Mouse (Mus musculus) heart, postnatal 4 days (tissue): ENCODE measurements around the gene Acot1. TPM values are rescaled to one million over a fixed set of nuclear protein-coding genes. Genes with fewer than 3 reads are reported as not detected.
A peak's percentile ranks its signal among the peaks of the same experiment; 100 is the strongest.

Experiments used
- DNase-seq: peaks from one replicate; pipeline ENCODE4 v3.0.0; 2021
- total RNA-seq, 2 experiments: library from RNA; stranded (reverse); gene quantifications; 2 replicates each; pipeline ENCODE4 v1.2.3; 2021

Acot1 gene
- 100 to 1,000 TPM; 161 to 177 TPM for total RNA-seq

DNA sequence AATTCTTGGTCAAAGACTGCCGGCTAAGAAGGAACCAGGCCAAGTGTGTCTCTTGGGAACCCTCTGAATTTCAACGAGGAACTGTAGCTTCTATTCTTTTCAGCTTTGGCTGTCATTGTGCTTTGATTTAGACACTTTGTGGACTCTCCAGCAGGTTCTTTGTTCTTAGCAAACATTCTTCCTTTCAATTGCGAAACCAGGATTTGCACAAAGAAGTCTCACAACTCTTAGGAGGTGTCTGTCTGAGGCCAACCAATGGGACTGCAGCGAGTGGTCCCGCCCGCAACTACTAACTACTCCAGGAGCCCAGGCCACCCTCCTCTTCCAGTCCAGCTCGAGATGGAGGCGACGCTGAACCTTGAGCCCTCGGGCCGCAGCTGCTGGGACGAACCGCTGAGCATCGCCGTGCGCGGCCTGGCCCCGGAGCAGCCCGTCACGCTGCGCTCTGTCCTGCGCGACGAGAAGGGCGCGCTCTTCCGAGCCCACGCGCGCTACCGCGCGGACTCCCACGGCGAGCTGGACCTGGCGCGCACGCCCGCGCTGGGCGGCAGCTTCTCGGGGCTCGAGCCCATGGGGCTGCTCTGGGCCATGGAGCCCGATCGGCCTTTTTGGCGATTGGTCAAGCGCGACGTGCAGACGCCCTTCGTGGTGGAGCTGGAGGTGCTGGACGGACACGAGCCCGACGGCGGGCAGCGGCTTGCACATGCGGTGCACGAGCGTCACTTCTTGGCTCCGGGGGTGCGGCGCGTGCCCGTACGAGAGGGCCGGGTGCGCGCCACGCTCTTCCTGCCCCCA lies at the start of gene Acot1:
Acot1 (plus strand) TSS at position 320 of the 795 bp plus-strand sequence.
- peak; percentile 80 for DNase-seq

DNA sequence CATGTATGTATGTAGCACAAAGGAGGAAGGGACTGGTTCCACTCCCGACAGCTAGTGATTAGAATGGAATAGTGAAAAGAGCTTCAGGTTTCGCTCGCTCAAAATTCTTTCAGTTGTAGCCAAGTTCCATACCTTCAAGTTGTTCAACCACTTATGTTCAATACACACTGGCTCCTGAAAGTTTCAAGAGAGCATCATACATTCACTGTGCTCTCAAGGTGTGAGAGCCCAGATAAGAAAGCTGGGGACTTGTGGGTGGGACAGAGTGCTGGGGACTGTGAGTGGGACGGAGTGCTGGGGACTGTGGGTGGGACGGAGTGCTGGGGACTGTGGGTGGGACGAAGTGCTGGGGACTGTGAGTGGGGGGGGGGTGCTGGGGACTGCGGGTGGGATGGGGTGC lies 44.1 kb upstream of the Acot1 start:
- DNase-seq = no peak

DNA sequence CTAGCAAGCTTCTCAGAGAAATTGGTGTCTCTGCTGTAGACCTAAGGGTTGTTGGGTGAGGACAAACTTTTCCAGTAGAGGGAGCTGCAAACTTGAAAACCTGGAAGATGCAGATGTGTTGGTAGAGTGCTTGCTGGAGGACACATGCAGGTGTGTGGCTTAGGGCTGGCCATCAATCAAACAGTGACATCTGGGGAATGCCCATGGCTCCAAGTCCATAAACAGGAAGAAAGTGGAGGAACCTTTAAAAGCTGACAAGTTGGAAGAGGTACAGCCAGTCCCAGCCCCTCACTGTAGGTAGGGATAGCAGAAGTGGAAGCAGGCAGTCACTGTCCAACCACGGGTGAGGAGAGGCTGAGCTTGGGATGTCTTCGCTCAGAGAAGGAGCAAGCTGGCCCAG lies 37.2 kb upstream of the Acot1 start:
- DNase-seq = peak; percentile 63

DNA sequence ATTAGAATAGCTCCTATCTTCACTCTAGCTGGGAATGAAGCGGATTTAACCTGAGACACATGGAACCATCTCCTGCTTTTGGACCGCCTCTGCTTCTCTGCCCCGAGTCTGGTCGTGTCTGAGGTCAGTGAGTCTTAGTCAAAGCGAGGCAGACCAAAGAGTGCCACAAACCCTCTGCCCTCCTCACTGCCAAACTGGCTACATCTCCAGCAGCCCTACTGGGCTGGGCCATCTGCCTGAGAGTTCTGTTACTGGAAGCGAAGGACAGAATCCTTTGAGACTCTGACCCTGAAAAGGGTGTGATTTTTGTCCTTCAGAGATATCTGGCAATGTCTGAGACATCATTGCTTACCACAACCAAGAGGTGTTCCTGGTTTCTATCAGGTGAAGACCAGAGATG lies 30.4 kb upstream of the Acot1 start:
- DNase-seq = no peak

DNA sequence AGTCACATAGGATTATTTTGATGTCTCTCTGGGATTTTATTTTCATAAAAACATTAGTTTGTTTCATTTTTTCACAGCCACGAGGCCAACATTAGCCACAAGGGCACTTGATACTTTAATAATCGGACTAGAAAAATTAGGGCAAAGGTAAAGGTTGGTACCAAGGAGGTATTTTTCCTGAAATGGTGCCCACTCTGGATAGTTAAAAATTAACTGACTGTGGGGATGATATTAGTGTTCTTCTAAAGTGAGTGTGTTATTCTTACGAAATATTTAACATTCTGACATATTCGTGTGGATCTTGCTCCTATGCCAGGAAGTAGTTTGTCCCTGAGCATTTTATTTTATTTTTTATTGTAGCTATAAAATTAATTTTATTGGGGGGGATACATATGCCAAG lies 27.7 kb upstream of the Acot1 start:
- no peak for DNase-seq

DNA sequence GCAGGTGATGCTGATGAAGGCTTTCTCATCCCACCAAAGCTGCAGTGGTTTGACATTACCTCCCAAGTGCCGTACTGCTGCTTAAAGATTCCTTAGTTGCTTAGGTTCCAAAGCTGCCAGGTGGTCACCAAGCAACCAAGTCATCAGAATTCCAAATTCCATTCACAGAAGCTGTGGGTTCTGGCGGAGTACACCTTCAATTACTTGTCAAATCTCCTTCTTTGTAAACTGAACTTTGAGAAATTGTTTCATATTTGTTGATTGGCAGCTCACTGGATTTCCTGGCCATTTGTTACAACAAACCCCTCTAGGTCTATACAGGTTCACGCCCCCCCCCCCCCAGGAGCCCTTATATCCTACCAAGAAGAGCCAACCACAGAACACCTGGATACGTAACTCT lies 24.5 kb upstream of the Acot1 start, which contains the start of gene Heatr4:
Heatr4 (minus strand) TSS at position 101 of the 400 bp plus-strand sequence.
- DNase-seq = no peak

DNA sequence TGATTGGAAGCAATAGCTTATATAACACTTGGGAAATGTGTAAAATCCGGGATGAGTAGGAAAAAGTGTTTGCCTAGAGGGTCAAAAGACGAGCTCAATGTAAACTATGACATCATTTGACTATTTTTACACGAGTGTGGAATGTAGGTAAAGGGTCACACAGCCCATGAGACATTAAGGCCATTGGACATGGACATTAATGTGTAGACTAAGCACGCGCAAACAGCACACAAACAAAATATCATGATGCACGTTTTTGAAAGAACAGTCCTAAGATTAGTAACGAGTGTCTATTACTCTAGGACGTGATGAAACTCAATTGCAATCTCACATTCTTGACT lies 22.1 kb upstream of the Acot1 start:
- DNase-seq = no peak

DNA sequence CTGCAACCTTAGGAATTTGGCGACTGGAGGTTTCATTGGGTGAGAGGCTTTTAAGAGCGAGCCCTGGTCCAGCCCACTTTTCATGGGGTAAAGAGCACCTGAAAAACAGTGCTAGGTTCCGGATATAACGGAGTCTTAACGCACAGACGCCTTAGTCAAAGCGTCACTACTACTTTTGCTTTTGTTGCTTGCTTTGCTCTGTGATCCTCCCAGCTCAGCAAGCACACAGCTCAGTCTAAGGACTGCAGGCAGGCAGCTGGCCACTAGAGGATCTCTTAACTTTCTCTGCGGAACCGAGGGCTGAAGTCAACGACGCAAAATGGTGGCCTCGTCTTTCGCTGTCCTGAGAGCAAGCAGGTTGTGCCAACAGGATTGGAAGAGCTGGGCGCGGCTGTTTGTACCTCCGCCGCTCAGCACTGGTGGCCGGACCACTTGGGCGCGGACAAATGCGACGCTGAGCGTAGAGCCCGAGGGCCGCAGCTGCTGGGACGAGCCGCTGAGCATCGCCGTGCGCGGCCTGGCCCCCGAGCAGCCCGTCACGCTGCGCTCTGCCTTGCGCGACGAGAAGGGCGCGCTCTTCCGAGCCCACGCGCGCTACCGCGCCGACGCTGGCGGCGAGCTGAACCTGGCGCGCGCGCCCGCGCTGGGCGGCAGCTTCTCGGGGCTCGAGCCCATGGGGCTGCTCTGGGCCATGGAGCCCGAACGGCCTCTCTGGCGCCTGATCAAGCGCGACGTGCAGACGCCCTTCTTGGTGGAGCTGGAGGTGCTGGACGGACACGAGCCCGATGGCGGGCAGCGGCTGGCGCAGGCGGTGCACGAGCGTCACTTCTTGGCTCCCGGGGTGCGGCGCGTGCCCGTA lies 21.5 kb upstream of the Acot1 start, which contains the start of gene Acot2:
Acot2 (plus strand) TSS at position 279 of the 859 bp plus-strand sequence.
- peak; percentile 79 for DNase-seq

DNA sequence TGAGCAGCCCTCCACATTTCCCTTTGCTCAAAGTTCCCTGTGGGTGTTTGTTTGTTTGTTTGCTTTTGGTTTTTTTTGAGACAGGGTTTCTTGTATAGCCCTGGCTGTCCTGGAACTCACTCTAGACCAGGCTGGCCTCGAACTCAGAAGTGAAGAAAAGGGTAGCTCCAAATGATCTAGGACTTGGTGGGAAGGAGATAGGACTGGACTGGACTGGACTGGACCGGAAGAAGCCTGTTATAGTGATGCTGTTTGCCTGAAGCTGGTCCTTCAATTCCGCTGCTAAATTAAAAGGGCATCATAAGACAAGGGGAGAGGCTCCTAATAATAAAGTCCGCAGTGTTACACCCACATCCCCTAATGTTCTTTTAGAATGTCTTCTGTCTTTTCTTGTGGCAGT lies 20.8 kb upstream of the Acot1 start:
- no peak for DNase-seq

DNA sequence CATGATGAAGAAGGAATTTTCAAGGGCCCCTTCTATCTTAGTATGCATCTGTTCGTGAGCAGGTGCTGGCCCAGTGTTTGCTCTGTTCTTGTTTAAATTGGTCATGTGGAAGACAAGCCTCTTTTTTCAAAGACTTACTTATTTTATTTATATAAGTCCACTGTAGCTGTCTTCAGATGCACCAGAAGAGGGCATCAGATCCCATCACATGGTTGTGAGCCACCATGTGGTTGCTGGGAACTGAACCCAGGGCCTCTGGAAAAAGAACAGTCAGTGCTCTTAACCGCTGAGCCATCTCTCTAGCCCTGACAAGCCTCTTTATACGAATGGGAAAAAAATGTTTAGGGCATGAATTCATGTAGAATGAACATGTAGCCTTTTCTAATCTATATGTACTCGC lies 19.9 kb upstream of the Acot1 start:
- DNase-seq = no peak

DNA sequence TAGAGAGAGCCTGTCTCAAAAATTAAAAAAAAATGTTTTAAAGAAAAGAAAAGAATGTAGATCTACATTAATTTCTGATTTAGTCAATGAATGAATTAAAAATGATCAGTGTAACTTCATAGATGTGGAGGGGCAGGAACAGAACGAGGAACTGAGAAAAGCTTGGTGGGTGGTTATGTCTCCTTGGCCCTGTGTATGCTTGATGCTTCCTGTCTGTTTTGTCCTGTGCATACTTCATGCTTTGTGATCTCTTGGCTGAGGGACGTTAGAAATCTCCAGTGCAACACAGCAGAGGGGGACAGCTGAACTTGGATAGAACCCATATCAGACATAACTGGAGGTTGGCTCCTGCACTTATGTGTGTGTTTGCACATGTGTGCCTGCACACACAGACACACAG lies 12.1 kb upstream of the Acot1 start:
- DNase-seq = no peak

DNA sequence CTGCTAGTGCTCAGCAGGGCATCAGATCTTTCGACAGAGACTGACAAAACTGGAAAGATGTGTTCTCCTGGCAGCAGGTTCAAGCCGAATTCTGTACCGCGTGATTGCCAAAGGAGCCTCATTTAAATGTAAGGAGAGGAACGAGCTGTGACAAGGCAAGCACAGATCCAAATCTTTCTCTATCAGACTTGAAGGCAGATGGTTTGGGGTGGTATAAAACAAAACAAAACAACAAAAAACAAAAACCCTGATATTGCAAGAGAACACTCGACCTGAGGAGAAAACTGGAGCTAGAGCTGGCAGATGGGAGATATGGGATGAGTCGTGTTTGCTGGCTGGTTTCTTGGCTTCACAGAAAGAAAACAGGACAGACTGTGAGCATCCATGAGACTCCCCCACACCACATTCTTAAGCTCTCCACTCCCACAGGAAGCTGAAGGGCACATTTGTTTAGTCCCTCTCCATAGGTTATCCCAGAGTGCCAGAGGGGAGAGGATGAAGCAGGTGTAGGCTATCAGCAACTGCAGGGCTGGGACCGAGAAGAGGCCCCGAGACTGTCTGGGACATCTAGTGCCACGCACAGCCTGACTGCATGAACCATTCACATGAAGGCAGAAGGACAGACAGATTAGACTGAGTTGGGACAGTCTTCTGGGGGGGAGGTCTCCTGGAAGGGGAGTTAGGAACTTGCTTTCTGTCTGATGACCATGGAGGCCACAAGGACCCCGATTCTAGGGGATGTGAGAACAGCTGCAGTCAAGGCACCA lies 10.8 kb upstream of the Acot1 start:
- no peak for DNase-seq

DNA sequence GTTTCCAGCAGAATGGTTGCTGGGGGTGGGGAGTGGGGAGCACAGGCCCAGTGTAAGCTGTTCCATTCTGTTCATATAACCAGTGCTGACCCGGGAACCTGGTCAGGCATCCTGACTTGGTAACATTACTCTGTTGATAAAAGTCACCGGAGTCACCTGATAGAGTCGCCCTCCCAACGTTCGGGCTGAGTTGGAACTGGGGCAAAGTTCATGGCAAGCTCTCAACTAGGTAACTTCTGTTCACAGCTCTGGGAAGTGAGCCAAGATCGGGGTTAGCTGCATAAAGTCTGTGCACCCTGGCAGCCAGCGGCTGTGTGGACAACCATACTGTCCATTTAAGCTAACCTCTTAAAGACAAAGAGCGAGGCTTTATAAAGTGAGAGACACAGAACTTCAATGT lies 10.1 kb upstream of the Acot1 start:
- peak; percentile 90 for DNase-seq

DNA sequence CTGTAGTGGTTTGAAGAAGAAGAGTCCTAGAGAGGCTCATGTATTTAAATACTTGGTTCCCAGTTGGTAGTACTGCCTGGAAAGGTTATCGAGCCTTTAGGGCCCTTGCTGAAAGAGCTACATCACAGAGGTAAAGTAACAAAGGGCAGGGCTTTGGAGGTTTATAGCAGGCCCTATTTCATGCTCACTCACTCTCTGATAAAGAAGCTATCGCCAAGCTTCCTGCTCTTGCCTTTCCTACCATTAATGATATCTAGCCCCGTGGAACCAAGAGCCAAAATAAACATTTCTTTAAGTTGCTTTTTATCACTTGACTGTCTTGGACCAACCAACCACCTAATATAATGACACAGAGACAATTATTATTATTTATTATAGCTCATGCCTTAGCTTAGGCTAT lies 8.9 kb upstream of the Acot1 start:
- DNase-seq = no peak

DNA sequence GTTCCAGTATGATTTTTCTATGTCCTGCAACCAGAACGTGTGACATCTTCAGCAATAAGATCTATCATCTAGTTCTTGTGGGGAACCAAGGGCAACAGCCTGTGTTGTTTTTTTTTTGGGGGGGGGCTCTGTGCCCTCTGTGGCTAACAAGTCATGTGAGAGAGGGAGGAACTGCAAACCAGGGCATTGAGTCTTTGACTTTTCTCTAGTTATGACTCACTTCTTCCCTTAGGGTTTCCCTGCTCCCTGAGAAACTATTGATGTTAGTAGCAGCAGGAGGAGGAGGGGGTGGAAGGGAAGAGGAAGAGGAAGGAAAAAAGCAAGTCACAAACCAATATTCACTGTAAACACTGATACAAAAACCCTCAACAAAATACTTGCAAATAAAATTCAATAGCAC lies 5.4 kb upstream of the Acot1 start:
- no peak for DNase-seq

DNA sequence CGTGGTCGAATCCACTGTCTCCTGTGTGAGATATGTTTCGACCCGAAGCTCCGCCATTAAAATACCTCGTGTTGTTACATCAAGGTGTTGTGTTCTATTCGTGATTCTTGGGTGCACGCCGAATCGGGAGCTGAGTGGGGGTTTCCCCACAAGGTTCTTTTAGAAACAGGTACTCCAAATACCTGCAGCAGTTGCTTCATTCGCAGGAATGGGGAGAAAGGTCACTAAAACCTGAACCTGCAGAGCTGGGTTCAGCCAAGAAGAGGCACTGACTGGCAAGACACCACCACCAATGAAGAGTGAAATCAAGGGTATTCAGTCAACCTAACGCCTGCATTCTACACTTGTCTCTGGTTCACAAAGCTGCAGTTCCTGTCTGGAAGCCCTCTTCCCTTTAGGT lies 1.0 kb upstream of the Acot1 start:
- DNase-seq = no peak

DNA sequence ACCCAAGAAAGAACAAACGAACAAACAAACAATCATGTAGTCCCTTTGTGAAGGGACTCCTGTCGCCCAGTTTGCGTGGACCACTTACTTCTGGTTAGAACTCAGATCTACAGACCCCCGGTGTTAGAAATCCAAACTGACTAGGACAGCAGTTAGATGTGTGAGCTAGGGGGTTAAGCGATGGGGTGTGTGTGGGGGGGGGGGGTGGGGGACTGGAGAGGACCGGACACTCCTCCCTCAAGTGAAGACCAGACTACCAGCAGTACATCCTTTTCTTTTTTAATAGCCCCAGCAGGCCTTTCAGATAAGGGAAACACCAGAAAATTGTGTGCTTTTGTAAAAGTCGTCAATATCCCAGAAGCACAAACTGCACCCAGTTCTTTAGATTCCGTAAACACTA lies 561 bp upstream of the Acot1 start:
- no peak for DNase-seq

DNA sequence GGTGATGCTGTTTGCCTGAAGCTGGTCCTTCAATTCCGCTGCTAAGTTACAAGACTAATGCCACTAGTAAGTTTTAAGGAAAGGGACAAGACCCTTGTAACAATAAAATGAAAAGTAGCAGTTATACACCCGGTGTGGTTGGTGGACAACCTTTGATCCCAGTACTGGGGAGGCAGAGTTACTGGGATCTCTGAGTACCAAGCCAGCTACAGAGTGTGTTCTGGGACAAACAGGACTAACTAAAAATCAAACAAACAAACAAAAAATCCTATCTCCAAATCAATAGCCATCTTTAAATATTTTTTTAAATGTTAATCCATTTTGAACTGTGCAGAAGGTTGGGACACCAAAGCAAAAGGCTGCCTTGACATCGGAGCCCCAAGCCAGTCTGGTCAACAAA lies 911 bp downstream of the Acot1 start:
- DNase-seq = no peak

DNA sequence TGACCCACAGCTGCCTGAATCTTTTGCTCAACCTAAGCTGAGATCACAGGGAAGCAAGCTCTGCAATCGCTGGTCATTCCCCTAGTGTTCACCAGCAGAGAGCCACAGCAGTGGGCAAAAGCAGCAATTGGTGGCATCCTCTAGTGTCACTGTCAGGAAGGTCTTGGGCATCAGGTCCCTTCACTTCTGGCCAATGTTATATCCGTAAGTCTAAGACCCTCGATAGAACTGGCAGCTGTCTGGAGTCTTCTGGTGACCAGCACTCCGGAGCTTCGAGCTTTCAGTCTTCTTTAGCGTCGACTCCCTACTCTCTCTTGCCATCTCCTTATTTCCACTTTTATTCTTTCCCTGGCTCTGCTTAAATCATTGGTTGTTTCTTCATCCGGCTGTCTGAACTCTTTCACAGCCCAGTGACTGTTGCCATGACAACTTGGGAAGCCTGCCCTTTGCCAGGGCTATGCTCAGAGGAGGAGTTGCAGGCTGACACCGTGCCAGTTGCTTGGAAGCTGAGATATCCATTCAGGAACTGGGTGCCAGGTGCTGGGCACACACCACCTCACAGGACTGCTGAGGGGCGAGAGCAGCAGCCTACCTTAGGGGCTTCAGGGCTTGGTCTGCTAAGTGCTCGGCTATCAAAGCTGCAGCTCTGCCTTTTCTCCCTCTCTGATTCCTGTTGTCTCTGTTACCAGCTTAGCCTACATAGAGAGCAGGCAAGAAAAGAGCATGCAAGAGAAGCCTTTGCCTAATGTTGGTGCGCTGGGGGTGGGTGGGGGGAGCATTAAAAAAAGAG lies 2.2 kb downstream of the Acot1 start:
- peak; percentile 83 for DNase-seq

DNA sequence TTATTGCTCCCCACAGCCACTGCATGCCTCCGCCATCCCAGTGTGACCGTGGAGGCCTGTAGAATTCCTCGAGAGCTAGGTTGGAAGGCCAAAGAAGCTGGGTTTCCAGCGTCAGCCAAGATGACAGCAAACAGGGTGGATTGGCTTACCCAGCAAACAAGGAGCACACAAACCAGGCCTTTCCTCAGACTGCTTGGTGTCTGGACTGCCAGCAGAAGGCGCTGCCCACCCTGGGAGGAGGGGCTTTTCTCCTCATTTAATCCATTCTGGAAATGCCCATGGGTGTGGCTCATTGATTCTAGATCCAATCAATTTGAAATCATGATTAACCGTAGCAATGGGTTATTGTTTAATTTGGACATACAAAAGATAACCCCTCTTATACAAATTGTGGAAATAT lies 3.8 kb downstream of the Acot1 start:
- no peak for DNase-seq

DNA sequence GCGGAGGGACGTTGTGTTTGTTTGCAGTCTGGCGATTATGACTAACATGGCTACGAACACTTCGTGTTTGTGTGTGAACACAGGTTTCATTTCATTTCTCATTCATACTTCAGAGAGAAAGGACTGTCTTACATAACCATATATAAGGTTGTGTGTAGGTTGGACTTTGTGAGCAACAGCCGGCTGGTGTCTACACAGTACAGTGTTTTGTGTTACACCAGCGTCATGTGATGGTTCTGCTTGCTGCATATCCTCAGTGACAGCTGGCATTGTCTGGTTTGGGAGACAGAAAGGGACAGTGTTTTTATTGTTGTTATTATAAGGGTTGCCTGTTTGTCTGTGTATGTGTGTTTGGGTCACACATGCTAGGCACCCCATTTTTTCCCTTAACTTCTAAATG lies 4.4 kb downstream of the Acot1 start:
- DNase-seq = no peak

DNA sequence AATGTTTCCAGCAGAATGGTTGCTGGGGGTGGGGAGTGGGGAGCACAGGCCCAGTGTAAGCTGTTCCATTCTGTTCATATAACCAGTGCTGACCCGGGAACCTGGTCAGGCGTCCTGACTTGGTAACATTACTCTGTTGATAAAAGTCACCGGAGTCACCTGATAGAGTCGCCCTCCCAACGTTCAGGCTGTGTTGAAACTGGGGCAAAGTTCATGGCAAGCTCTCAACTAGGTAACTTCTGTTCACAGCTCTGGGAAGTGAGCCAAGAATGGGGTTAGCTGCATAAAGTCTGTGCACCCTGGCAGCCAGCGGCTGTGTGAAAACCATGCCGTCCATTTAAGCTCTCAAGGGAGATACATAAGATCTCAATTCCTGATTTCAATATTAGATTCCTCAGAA lies 11.2 kb downstream of the Acot1 start:
- DNase-seq = peak; percentile 84
